Mouse (Mus musculus): Measurements from ENCODE around the gene Tgds. TPM values are rescaled to one million over a fixed set of nuclear protein-coding genes. Genes with fewer than 3 reads are reported as not detected.

Gene Tgds
- 29.2 and 30.1 TPM in 2 replicates for polyA plus RNA-seq (2015; fragmentation: Nextera tagmentation; extraction: Ambion mirVana)

GRCm38 (mm10) chr14:118132642-118132977 lies at the start of gene Tgds:
Gene Tgds, minus strand, starts transcription at chr14:118132755.
- H3K27me3 ChIP-seq (replicated peaks), result peaks cover 11% of the 10 kb centered on the region; the same call in 1 of the 2 replicates
- peak within 1 kb of the TSS; percentile 88 for H3K9ac ChIP-seq
- H3K27ac ChIP-seq (replicated peaks), result peak within 1 kb of the TSS; percentile 37
- peaks cover 22% of the 10 kb centered on the region for H3K36me3 ChIP-seq
- H3K4me2 ChIP-seq, result peak within 1 kb of the TSS; percentile 81
- peak; percentile 67 for ATAC-seq (ENCODE audit: extremely low read depth, insufficient number of reproducible peaks, low FRiP score, low TSS enrichment)
- peak within 1 kb of the TSS; percentile 65 for H3K4me3 ChIP-seq
- WGBS, result under 1% methylated on average over 28 of the region's 28 CpGs
- peaks cover 22% of the 10 kb centered on the region for H3K4me1 ChIP-seq
- 0 out of 2 replicates have a peak, but pooled peaks cover 4% of the 10 kb centered on the region for H3K9me3 ChIP-seq

- no peak for ATAC-seq (ENCODE audit: extremely low read depth, insufficient number of reproducible peaks, low FRiP score, low TSS enrichment)
- Histone ChIP-seq H3K9ac (peak overlapping the region; percentile 79), H3K36me3 (no peaks in the 10 kb centered on the region), H3K9me3 (no peaks in the 10 kb centered on the region), H3K4me2 (peak overlapping the region; percentile 92), H3K4me1 (peaks cover 9% of the 10 kb centered on the region), H3K27ac (replicated peaks) (peak overlapping the region; percentile 84), H3K27me3 (replicated peaks) (no peaks in the 10 kb centered on the region), H3K4me3 (peak overlapping the region; percentile 65)
- WGBS, result 6% methylated on average over 10 of the region's 10 CpGs
These were observed 48.2 kb upstream of the Tgds start for GRCm38 (mm10) chr14:118180711-118181177.

- no peak for ATAC-seq (ENCODE audit: extremely low read depth, insufficient number of reproducible peaks, low FRiP score, low TSS enrichment)
- WGBS, result 1% methylated on average over 20 of the region's 20 CpGs
- no peaks in the 10 kb centered on the region for H3K9me3 ChIP-seq
- peaks cover 9% of the 10 kb centered on the region for H3K4me1 ChIP-seq
- peak overlapping the region; percentile 84 for H3K27ac ChIP-seq (replicated peaks)
- H3K9ac ChIP-seq, result peak overlapping the region; percentile 79
- peak overlapping the region; percentile 65 for H3K4me3 ChIP-seq
- H3K27me3 ChIP-seq (replicated peaks), result no peaks in the 10 kb centered on the region
- H3K4me2 ChIP-seq, result peak overlapping the region; percentile 92
- H3K36me3 ChIP-seq, result no peaks in the 10 kb centered on the region
These were observed 47.6 kb upstream of the Tgds start for GRCm38 (mm10) chr14:118180117-118180557.

- Histone ChIP-seq H3K36me3 (no peaks in the 10 kb centered on the region), H3K9me3 (no peaks in the 10 kb centered on the region), H3K27ac (replicated peaks) (peak overlapping the region; percentile 84), H3K4me1 (peaks cover 9% of the 10 kb centered on the region), H3K4me2 (peak overlapping the region; percentile 92), H3K9ac (peak overlapping the region; percentile 79), H3K4me3 (peak overlapping the region; percentile 65), H3K27me3 (replicated peaks) (no peaks in the 10 kb centered on the region)
- 33% methylated on average over 7 of the region's 7 CpGs for WGBS
- ATAC-seq (ENCODE audit: extremely low read depth, insufficient number of reproducible peaks, low FRiP score, low TSS enrichment), result no peak
These were observed 47.1 kb upstream of the Tgds start for GRCm38 (mm10) chr14:118179701-118180100.

GRCm38 (mm10) chr14:118179251-118179650 lies 46.7 kb upstream of the Tgds start:
- Histone ChIP-seq H3K9ac (no peak overlapping the region), H3K4me1 (peaks cover 11% of the 10 kb centered on the region), H3K4me2 (0 out of 2 replicates have a peak overlapping the region, but pooled peaks have one; percentile 92), H3K27ac (replicated peaks) (no peak overlapping the region), H3K36me3 (no peaks in the 10 kb centered on the region), H3K27me3 (replicated peaks) (no peaks in the 10 kb centered on the region), H3K9me3 (no peaks in the 10 kb centered on the region), H3K4me3 (no peak overlapping the region)
- 32% methylated on average over 1 of the region's 1 CpGs for WGBS
- no peak for ATAC-seq (ENCODE audit: extremely low read depth, insufficient number of reproducible peaks, low FRiP score, low TSS enrichment)

- Histone ChIP-seq H3K9me3 (no peaks in the 10 kb centered on the region), H3K36me3 (0 out of 2 replicates have a peak, but pooled peaks cover 5% of the 10 kb centered on the region), H3K4me2 (no peak overlapping the region), H3K27me3 (replicated peaks) (no peaks in the 10 kb centered on the region), H3K27ac (replicated peaks) (no peak overlapping the region), H3K4me1 (peaks cover 15% of the 10 kb centered on the region), H3K4me3 (no peak overlapping the region), H3K9ac (no peak overlapping the region)
- ATAC-seq (ENCODE audit: extremely low read depth, insufficient number of reproducible peaks, low FRiP score, low TSS enrichment), result no peak
- 80% methylated on average over 12 of the region's 12 CpGs for WGBS
These were observed 43.1 kb upstream of the Tgds start for GRCm38 (mm10) chr14:118175694-118176085.

GRCm38 (mm10) chr14:118175071-118175693 lies 42.6 kb upstream of the Tgds start:
- Histone ChIP-seq H3K4me2 (no peak overlapping the region), H3K27me3 (replicated peaks) (no peaks in the 10 kb centered on the region), H3K9ac (no peak overlapping the region), H3K36me3 (peaks cover 5% of the 10 kb centered on the region; the same call in 1 of the 2 replicates), H3K9me3 (no peaks in the 10 kb centered on the region), H3K27ac (replicated peaks) (no peak overlapping the region), H3K4me3 (no peak overlapping the region), H3K4me1 (peaks cover 15% of the 10 kb centered on the region)
- WGBS, result 82% methylated on average over 30 of the region's 30 CpGs
- no peak for ATAC-seq (ENCODE audit: extremely low read depth, insufficient number of reproducible peaks, low FRiP score, low TSS enrichment)

- Histone ChIP-seq H3K27ac (replicated peaks) (no peak overlapping the region), H3K9me3 (no peaks in the 10 kb centered on the region), H3K4me1 (peaks cover 6% of the 10 kb centered on the region; the same call in 1 of the 2 replicates), H3K36me3 (peaks cover 20% of the 10 kb centered on the region), H3K9ac (no peak overlapping the region), H3K4me2 (no peak overlapping the region), H3K27me3 (replicated peaks) (no peaks in the 10 kb centered on the region), H3K4me3 (no peak overlapping the region)
- ATAC-seq (ENCODE audit: extremely low read depth, insufficient number of reproducible peaks, low FRiP score, low TSS enrichment), result no peak
- 59% methylated on average over 11 of the region's 11 CpGs for whole genome bisulfite sequencing
These were observed 41.1 kb upstream of the Tgds start for GRCm38 (mm10) chr14:118173590-118174203.

GRCm38 (mm10) chr14:118168776-118169175 lies 36.2 kb upstream of the Tgds start:
- no peaks in the 10 kb centered on the region for H3K4me1 ChIP-seq
- no peaks in the 10 kb centered on the region for H3K9me3 ChIP-seq
- 90% methylated on average over 4 of the region's 4 CpGs for WGBS
- H3K9ac ChIP-seq, result no peak overlapping the region
- no peaks in the 10 kb centered on the region for H3K27me3 ChIP-seq (replicated peaks)
- no peak overlapping the region for H3K4me2 ChIP-seq
- H3K36me3 ChIP-seq, result peaks cover 30% of the 10 kb centered on the region
- ATAC-seq (ENCODE audit: extremely low read depth, insufficient number of reproducible peaks, low FRiP score, low TSS enrichment), result no peak
- no peak overlapping the region for H3K4me3 ChIP-seq
- no peak overlapping the region for H3K27ac ChIP-seq (replicated peaks)

GRCm38 (mm10) chr14:118162640-118163039 lies 30.1 kb upstream of the Tgds start:
- Histone ChIP-seq H3K9me3 (no peaks in the 10 kb centered on the region), H3K27ac (replicated peaks) (peak overlapping the region; percentile 57), H3K4me3 (no peak overlapping the region), H3K4me1 (peaks cover 14% of the 10 kb centered on the region), H3K9ac (0 out of 2 replicates have a peak overlapping the region, but pooled peaks have one; percentile 58), H3K4me2 (peak overlapping the region; percentile 44), H3K27me3 (replicated peaks) (no peaks in the 10 kb centered on the region), H3K36me3 (peaks cover 63% of the 10 kb centered on the region)
- 47% methylated on average over 14 of the region's 14 CpGs for WGBS
- ATAC-seq (ENCODE audit: extremely low read depth, insufficient number of reproducible peaks, low FRiP score, low TSS enrichment), result no peak

- Histone ChIP-seq H3K4me3 (no peak overlapping the region), H3K4me1 (peaks cover 14% of the 10 kb centered on the region), H3K36me3 (peaks cover 66% of the 10 kb centered on the region), H3K27ac (replicated peaks) (no peak overlapping the region), H3K4me2 (no peak overlapping the region), H3K27me3 (replicated peaks) (no peaks in the 10 kb centered on the region), H3K9me3 (no peaks in the 10 kb centered on the region), H3K9ac (no peak overlapping the region)
- 76% methylated on average over 3 of the region's 3 CpGs for WGBS
- no peak for ATAC-seq (ENCODE audit: extremely low read depth, insufficient number of reproducible peaks, low FRiP score, low TSS enrichment)
These were observed 29.2 kb upstream of the Tgds start for GRCm38 (mm10) chr14:118161751-118162150.
